Mouse (Mus musculus) small intestine, adult 2 months (tissue): ENCODE measurements around the gene Rpf2. TPM values are rescaled to one million over a fixed set of nuclear protein-coding genes. Genes with fewer than 3 reads are reported as not detected.

Experiments used
- H3K27ac ChIP-seq: fragments of 200-500 bp; 2 replicates; pipeline ENCODE4 v1.5.1; 2012; ENCODE audit warnings: low read depth, low read length, control low read depth, inconsistent platforms; ENCODE audit not compliant: insufficient read depth
- H3K27me3 ChIP-seq: fragments of 200-500 bp; 2 replicates; pipeline ENCODE4 v1.6.1; 2012; ENCODE audit warnings: mild to moderate bottlenecking, moderate library complexity, low read length, inconsistent platforms; ENCODE audit not compliant: control insufficient read depth, insufficient read depth
- H3K36me3 ChIP-seq: fragments of 200-500 bp; 2 replicates; pipeline ENCODE4 v1.6.1; 2012; ENCODE audit warnings: mild to moderate bottlenecking, low read length, control low read depth, inconsistent platforms; ENCODE audit not compliant: control insufficient read depth, insufficient read depth
- H3K4me1 ChIP-seq: fragments of 200-500 bp; 2 replicates; pipeline ENCODE4 v1.6.1; 2012; ENCODE audit warnings: low read length, inconsistent platforms, mixed read lengths; ENCODE audit not compliant: control insufficient read depth, insufficient read depth, insufficient read length
- H3K4me3 ChIP-seq: fragments of 200-500 bp; 2 replicates; pipeline ENCODE4 v1.5.1; 2012; ENCODE audit warnings: low read depth, mild to moderate bottlenecking, control low read depth, inconsistent platforms, low read length, moderate library complexity
- CTCF ChIP-seq: fragments of 200-500 bp; IDR thresholded peaks from 2 replicates; pipeline ENCODE4 v1.5.1; 2012; ENCODE audit warnings: low read depth, mild to moderate bottlenecking, control low read depth, inconsistent platforms, low read length, moderate library complexity, mixed read lengths; ENCODE audit not compliant: insufficient replicate concordance, insufficient read length; ENCODE audit errors: extremely low read depth
- POLR2A ChIP-seq: fragments of 200-500 bp; IDR thresholded peaks from 2 replicates; pipeline ENCODE4 v1.6.1; 2012; ENCODE audit warnings: low read depth, mild to moderate bottlenecking, control low read depth, inconsistent platforms, low read length, moderate library complexity
- WGBS: fragments of 180-500 bp; shearing (Covaris S2); methylation state at CpG from one replicate; pipeline ENCODE4 v1.1.7; 2018; 5-methylcytosine and 5-hydroxymethylcytosine counted together
- polyA plus RNA-seq: library from polyadenylated mRNA; depleted of rRNA; stranded (reverse); fragments of >200 nt; gene quantifications from 2 replicates; pipeline ENCODE4 v1.2.3, GENCODE M21; 2012

Rpf2 gene
- polyA plus RNA-seq, 1 experiment: 1.1 TPM

- WGBS: 87% methylated on average over 9 of the region's 9 CpGs
- H3K4me3 ChIP-seq: no peak overlapping the region
- peaks cover 35% of the 10 kb centered on the region for H3K36me3 ChIP-seq
- H3K4me1 ChIP-seq: peaks cover 2% of the 10 kb centered on the region; the same call in 1 of the 2 replicates
- no peaks in the 10 kb centered on the region for H3K27me3 ChIP-seq
- TF ChIP-seq CTCF (no peak), POLR2A (no peak)
- no peak overlapping the region for H3K27ac ChIP-seq
These were observed 2.8 kb upstream of the Rpf2 start for GRCm38 (mm10) chr10:40249625-40250024.

- WGBS: 24% methylated on average over 11 of the region's 11 CpGs
- Histone ChIP-seq H3K27ac (0 out of 2 replicates have a peak overlapping the region, but pooled peaks have one; percentile 36), H3K27me3 (no peaks in the 10 kb centered on the region), H3K36me3 (peaks cover 34% of the 10 kb centered on the region), H3K4me3 (peak overlapping the region; percentile 81), H3K4me1 (peaks cover 2% of the 10 kb centered on the region; the same call in 1 of the 2 replicates)
- TF ChIP-seq POLR2A: no peak
- TF ChIP-seq CTCF: no peak
These were observed 405 bp upstream of the Rpf2 start for GRCm38 (mm10) chr10:40247166-40247716.

DNA sequence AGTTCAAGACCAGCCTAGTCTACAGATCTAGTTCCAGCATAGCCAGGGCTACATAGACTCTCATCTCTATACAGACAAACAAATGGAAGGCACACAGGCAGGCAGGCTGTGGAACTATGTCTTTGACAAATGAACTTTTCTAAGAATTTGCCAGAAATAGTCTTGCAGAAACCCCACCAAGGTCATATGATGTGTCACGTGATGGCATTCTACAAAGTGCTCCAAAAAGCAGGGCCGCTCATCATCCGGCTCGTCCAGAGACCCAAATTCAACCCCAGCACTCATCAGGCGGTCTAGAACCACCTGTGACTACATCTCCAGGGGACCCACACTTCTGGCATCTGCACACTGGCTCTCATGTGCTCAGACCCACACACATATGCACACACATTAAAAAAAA is 9.0 kb downstream of the Rpf2 start:
- Histone ChIP-seq H3K36me3 (peaks cover 45% of the 10 kb centered on the region), H3K4me1 (no peaks in the 10 kb centered on the region), H3K27me3 (no peaks in the 10 kb centered on the region), H3K4me3 (no peak overlapping the region), H3K27ac (no peak overlapping the region)
- 96% methylated on average over 5 of the region's 5 CpGs for WGBS
- TF ChIP-seq POLR2A (no peak), CTCF (no peak)

GRCm38 (mm10) chr10:40233241-40233640 is 13.6 kb downstream of the Rpf2 start:
- H3K36me3 ChIP-seq: peaks cover 54% of the 10 kb centered on the region
- H3K27ac ChIP-seq: no peak overlapping the region
- no peaks in the 10 kb centered on the region for H3K4me1 ChIP-seq
- TF ChIP-seq POLR2A: no peak
- no peak for TF ChIP-seq CTCF
- WGBS: 89% methylated on average over 3 of the region's 3 CpGs
- H3K27me3 ChIP-seq: no peaks in the 10 kb centered on the region
- no peak overlapping the region for H3K4me3 ChIP-seq

- H3K4me3 ChIP-seq: no peak overlapping the region
These were observed 14.4 kb downstream of the Rpf2 start for GRCm38 (mm10) chr10:40232442-40232841.

GRCm38 (mm10) chr10:40229725-40230124 is 17.1 kb downstream of the Rpf2 start:
- Histone ChIP-seq H3K4me1 (no peaks in the 10 kb centered on the region), H3K27me3 (no peaks in the 10 kb centered on the region), H3K27ac (no peak overlapping the region), H3K4me3 (no peak overlapping the region), H3K36me3 (peaks cover 48% of the 10 kb centered on the region)
- TF ChIP-seq POLR2A: no peak
- no peak for TF ChIP-seq CTCF
- WGBS: 100% methylated on average over 1 of the region's 1 CpGs

More at GRCm38 (mm10) chr10:40232442-40232841, 14.4 kb downstream of the Rpf2 start:
- H3K4me1 ChIP-seq: no peaks in the 10 kb centered on the region
- no peak overlapping the region for H3K27ac ChIP-seq
- no peaks in the 10 kb centered on the region for H3K27me3 ChIP-seq
- WGBS: 69% methylated on average over 7 of the region's 7 CpGs
- H3K36me3 ChIP-seq: peaks cover 52% of the 10 kb centered on the region
- TF ChIP-seq POLR2A: no peak
- TF ChIP-seq CTCF: no peak

DNA sequence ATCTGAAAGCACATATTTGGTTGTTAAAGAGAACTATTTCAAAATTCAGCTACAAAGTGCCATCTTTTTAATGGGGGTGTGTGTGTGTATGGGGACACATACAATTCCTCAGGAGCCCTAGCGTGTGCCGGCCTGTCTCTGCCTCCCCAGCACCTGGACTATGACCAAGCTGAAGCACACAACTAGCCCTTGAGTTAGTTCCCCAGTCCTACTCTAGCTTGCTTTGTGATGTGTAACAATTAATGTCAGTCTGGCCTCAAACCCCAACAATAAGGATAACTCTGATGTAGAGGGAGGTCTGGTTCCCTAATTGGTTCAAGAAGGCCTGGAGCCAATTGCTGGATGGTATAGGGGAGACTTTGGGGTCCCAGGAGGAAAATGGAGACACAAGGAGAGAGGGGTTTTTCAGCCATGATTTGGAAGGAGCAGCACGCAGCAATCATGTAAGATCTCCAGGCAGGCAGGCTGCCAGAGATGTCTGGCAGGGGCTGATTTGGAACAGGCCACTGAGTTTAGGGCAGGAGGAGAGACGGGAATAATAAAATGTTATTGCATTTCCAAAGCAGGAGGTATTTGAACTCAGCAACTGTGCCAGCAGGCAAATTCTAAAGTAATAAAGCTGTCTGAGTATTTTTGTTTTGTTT is 19.1 kb downstream of the Rpf2 start:
- peaks cover 55% of the 10 kb centered on the region for H3K36me3 ChIP-seq
- no peak overlapping the region for H3K4me3 ChIP-seq
- H3K27ac ChIP-seq: no peak overlapping the region
- H3K27me3 ChIP-seq: no peaks in the 10 kb centered on the region
- H3K4me1 ChIP-seq: no peaks in the 10 kb centered on the region
- TF ChIP-seq POLR2A (no peak), CTCF (no peak)
- WGBS: 80% methylated on average over 4 of the region's 4 CpGs

GRCm38 (mm10) chr10:40218874-40219273 is 28.0 kb downstream of the Rpf2 start:
- Histone ChIP-seq H3K36me3 (peaks cover 16% of the 10 kb centered on the region), H3K4me3 (no peak overlapping the region), H3K27ac (no peak overlapping the region), H3K27me3 (no peaks in the 10 kb centered on the region), H3K4me1 (no peaks in the 10 kb centered on the region)
- WGBS: 80% methylated on average over 3 of the region's 3 CpGs
- TF ChIP-seq POLR2A: no peak
- TF ChIP-seq CTCF: no peak
